8 mouse cellular contexts compared by ENCODE assay signal in the genomic region with DNA sequence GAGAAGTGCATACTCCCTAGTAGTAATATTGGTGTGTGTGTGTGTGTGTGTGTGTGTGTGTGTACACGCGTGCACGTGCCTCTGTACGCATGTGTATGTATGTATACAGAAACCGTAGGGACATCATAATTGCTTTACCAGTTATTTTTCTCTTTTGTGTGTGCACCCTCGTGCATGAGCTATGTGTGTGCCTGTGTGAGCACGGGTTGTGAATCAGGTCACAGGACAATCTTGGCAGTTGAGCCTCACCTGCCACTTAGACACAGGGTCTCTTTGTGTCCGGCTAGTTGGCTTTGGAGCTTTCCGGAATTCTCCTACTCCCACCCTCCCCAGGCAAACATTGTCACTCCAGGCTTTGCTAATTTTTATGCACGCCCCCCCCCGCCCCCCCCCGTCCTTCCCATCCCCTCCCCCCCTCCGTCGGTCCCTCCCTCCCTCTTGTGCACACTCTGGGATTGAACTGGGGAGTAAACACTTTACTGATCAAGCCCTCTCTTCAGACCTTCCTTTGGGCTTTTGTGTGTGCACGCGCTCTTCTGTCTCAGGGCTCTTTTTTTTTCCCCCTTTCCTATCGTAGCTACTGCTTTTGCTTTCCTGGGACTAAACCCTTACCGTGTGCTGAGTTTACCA. TPM values are rescaled to one million over a fixed set of nuclear protein-coding genes. Genes with fewer than 3 reads are reported as not detected.
DNase-seq lines count a peak whose midpoint lies in the region; ATAC-seq and TF ChIP-seq lines count a peak whose summit lies in the region.

A gene (minus strand): TSS at position 51 of the 630 bp plus-strand sequence.

- peak within 1 kb of the TSS; percentile 62; the same call in 1 of the 2 replicates for H3K27ac ChIP-seq in kidney, embryonic 15.5 days
- H3K27ac ChIP-seq in brown adipose tissue, adult 24 weeks (replicated peaks; ENCODE audit: low read depth, low read length): no peak within 1 kb of the TSS
- peak within 1 kb of the TSS; percentile 78 for H3K27ac ChIP-seq in forebrain, embryonic 16.5 days (ENCODE audit: low read length)
- H3K27ac ChIP-seq in limb, embryonic 13.5 days: peak within 1 kb of the TSS; percentile 44; the same call in 1 of the 2 replicates
- H3K27ac ChIP-seq in small intestine, adult 2 months (ENCODE audit: insufficient read depth, low read depth, low read length): no peak within 1 kb of the TSS

- no peaks in the 10 kb centered on the region for H3K36me3 ChIP-seq in kidney, embryonic 15.5 days
- no peaks in the 10 kb centered on the region for H3K36me3 ChIP-seq in forebrain, embryonic 16.5 days (ENCODE audit: control insufficient read depth, insufficient read depth)
- no peaks in the 10 kb centered on the region for H3K36me3 ChIP-seq in limb, embryonic 13.5 days
- no peaks in the 10 kb centered on the region for H3K36me3 ChIP-seq in small intestine, adult 2 months (ENCODE audit: control insufficient read depth, insufficient read depth, low read length)

- no peak for DNase-seq in kidney, adult 18-20 months
- no peak for DNase-seq in natural killer cell, adult 2 months (ENCODE audit: low spot score in 2 of 2)
- no peak for DNase-seq in urinary bladder, postnatal 14 days (ENCODE audit: low spot score)

- H3K9me3 ChIP-seq in kidney, embryonic 15.5 days (replicated peaks): no peaks in the 10 kb centered on the region
- H3K9me3 ChIP-seq in forebrain, embryonic 16.5 days (ENCODE audit: control insufficient read depth, low read length): no peaks in the 10 kb centered on the region
- H3K9me3 ChIP-seq in limb, embryonic 13.5 days: no peaks in the 10 kb centered on the region

- peak within 1 kb of the TSS; percentile 60 for H3K4me3 ChIP-seq in kidney, embryonic 15.5 days (replicated peaks)
- H3K4me3 ChIP-seq in brown adipose tissue, adult 24 weeks (ENCODE audit: insufficient read depth, low read depth, low read length): peak within 1 kb of the TSS; percentile 65
- H3K4me3 ChIP-seq in forebrain, embryonic 16.5 days (replicated peaks; ENCODE audit: low read length): peak within 1 kb of the TSS; percentile 49
- peak within 1 kb of the TSS; percentile 50 for H3K4me3 ChIP-seq in limb, embryonic 13.5 days
- H3K4me3 ChIP-seq in small intestine, adult 2 months (ENCODE audit: low read depth, low read length): peak within 1 kb of the TSS; percentile 48

- H3K9ac ChIP-seq in kidney, embryonic 15.5 days: peak within 1 kb of the TSS; percentile 69
- H3K9ac ChIP-seq in forebrain, embryonic 16.5 days (replicated peaks; ENCODE audit: low read depth, low read length): peak within 1 kb of the TSS; percentile 55
- H3K9ac ChIP-seq in limb, embryonic 13.5 days: peak within 1 kb of the TSS; percentile 67

- peak within 1 kb of the TSS; percentile 72 for H3K4me2 ChIP-seq in kidney, embryonic 15.5 days
- peak within 1 kb of the TSS; percentile 64 for H3K4me2 ChIP-seq in forebrain, embryonic 16.5 days (ENCODE audit: low read length)
- peak within 1 kb of the TSS; percentile 64 for H3K4me2 ChIP-seq in limb, embryonic 13.5 days (replicated peaks)

- H3K4me1 ChIP-seq in kidney, embryonic 15.5 days: peaks cover 5% of the 10 kb centered on the region; the same call in 1 of the 2 replicates
- H3K4me1 ChIP-seq in brown adipose tissue, adult 24 weeks (ENCODE audit: control insufficient read depth, insufficient read depth, insufficient read length, low read length): no peaks in the 10 kb centered on the region
- H3K4me1 ChIP-seq in forebrain, embryonic 16.5 days (replicated peaks; ENCODE audit: control insufficient read depth, insufficient read depth, low read length): 0 out of 2 replicates have a peak, but pooled peaks cover 2% of the 10 kb centered on the region
- no peaks in the 10 kb centered on the region for H3K4me1 ChIP-seq in limb, embryonic 13.5 days
- H3K4me1 ChIP-seq in small intestine, adult 2 months (ENCODE audit: control insufficient read depth, insufficient read depth, insufficient read length, low read length): no peaks in the 10 kb centered on the region

- ATAC-seq in kidney, embryonic 15.5 days (replicated peaks; ENCODE audit: low FRiP score): peak; percentile 69
- ATAC-seq in forebrain, embryonic 16.5 days: peak; percentile 75
- ATAC-seq in limb, embryonic 13.5 days (ENCODE audit: low FRiP score, low read depth): peak; percentile 2; the same call in 1 of the 2 replicates

- no peak for TF ChIP-seq POLR2A in small intestine, adult 2 months (IDR thresholded peaks at IDR 0.05; ENCODE audit: low read depth, low read length)

- H3K27me3 ChIP-seq in kidney, embryonic 15.5 days: no peaks in the 10 kb centered on the region
- no peaks in the 10 kb centered on the region for H3K27me3 ChIP-seq in forebrain, embryonic 16.5 days (replicated peaks; ENCODE audit: control insufficient read depth, insufficient read depth, low read length)
- no peaks in the 10 kb centered on the region for H3K27me3 ChIP-seq in limb, embryonic 13.5 days
- H3K27me3 ChIP-seq in small intestine, adult 2 months (ENCODE audit: control insufficient read depth, insufficient read depth, low read length): no peaks in the 10 kb centered on the region

- WGBS in kidney, embryonic 15.5 days: 30% methylated on average over 18 of the region's 18 CpGs
- whole genome bisulfite sequencing in forebrain, embryonic 16.5 days: 27% methylated on average over 15 of the region's 18 CpGs
- WGBS in limb, embryonic 13.5 days: 29% methylated on average over 18 of the region's 18 CpGs
- WGBS in small intestine, adult 2 months: 27% methylated on average over 16 of the region's 18 CpGs

- no peak for TF ChIP-seq CTCF in small intestine, adult 2 months (IDR thresholded peaks at IDR 0.05; ENCODE audit: extremely low read depth, insufficient read length, insufficient replicate concordance, low read depth, low read length)

RNA-seq across cellular contexts. Expression of the gene that starts here (rescaled TPM):
- not detected in 2 replicates for polyA plus RNA-seq in kidney, embryonic 15.5 days (2015; fragmentation: Nextera tagmentation; extraction: Ambion mirVana)
- not detected in 2 replicates for polyA plus RNA-seq in brown adipose tissue, adult 24 weeks (2012; ENCODE audit: insufficient read depth, insufficient read length, missing spikeins)
- not detected in 2 replicates for polyA plus RNA-seq in forebrain, embryonic 16.5 days (2015; fragmentation: Nextera tagmentation; extraction: Ambion mirVana)
- not detected in 2 replicates for polyA plus RNA-seq in limb, embryonic 13.5 days (2015; fragmentation: Nextera tagmentation; extraction: Ambion mirVana)
- not detected in 2 replicates for polyA plus RNA-seq in small intestine, adult 2 months (2012; rRNA removed)

Comparison
In these comparisons a context has a peak if more than half of its experiments do, and no peak if none do; other contexts are left out.
1. Peak in ATAC-seq, H3K4me3 ChIP-seq, H3K27ac ChIP-seq, H3K9ac ChIP-seq and H3K4me2 ChIP-seq in kidney, embryonic 15.5 days; RNA of the gene not detected or under 1 TPM.
2. Peak in ATAC-seq, H3K4me3 ChIP-seq, H3K27ac ChIP-seq, H3K9ac ChIP-seq and H3K4me2 ChIP-seq in forebrain, embryonic 16.5 days; RNA of the gene not detected or under 1 TPM.
3. Peak in ATAC-seq, H3K4me3 ChIP-seq, H3K27ac ChIP-seq, H3K9ac ChIP-seq and H3K4me2 ChIP-seq in limb, embryonic 13.5 days; RNA of the gene not detected or under 1 TPM.
4. ATAC-seq: peak in every context shown above with its lines; median percentile 75 in forebrain, embryonic 16.5 days; 69 in kidney, embryonic 15.5 days; 2 in limb, embryonic 13.5 days.